Mouse (Mus musculus) spleen, adult 2 months (tissue): ENCODE results near the gene Ppdpf. TPM values are rescaled to one million over a fixed set of nuclear protein-coding genes. Genes with fewer than 3 reads are reported as not detected.

Source experiments
- DNase-seq, 2 experiments: peaks; one replicate each; pipeline versions ENCODE4 v3.0.0 to v3.0.0-alpha.2; 2012 to 2021; ENCODE audit warnings: low spot score in 2 of 2, low read depth in 1 of 2
- H3K27ac ChIP-seq: fragments of 200-500 bp; 2 replicates; pipeline ENCODE4 v1.5.1; 2012; ENCODE audit warnings: low read length, inconsistent platforms; ENCODE audit not compliant: insufficient read depth
- H3K27me3 ChIP-seq: fragments of 200-500 bp; 2 replicates; pipeline ENCODE4 v1.6.1; 2012; ENCODE audit warnings: mild to moderate bottlenecking, moderate library complexity, low read length, inconsistent platforms; ENCODE audit not compliant: control insufficient read depth, insufficient read depth
- H3K36me3 ChIP-seq: fragments of 200-500 bp; 2 replicates; pipeline ENCODE4 v1.6.1; 2012; ENCODE audit warnings: mild to moderate bottlenecking, low read length, inconsistent platforms; ENCODE audit not compliant: control insufficient read depth, insufficient read depth
- H3K4me1 ChIP-seq: fragments of 200-500 bp; 2 replicates; pipeline ENCODE4 v1.6.1; 2011; ENCODE audit warnings: inconsistent platforms; ENCODE audit not compliant: control insufficient read depth, insufficient read depth, insufficient read length
- H3K4me3 ChIP-seq: fragments of 200-500 bp; 2 replicates; pipeline ENCODE4 v1.5.1; 2011; ENCODE audit warnings: mild to moderate bottlenecking, inconsistent platforms; ENCODE audit not compliant: insufficient read depth, insufficient read length; ENCODE audit errors: extremely low read depth
- CTCF ChIP-seq: fragments of 200-500 bp; IDR thresholded peaks from 2 replicates; pipeline ENCODE4 v1.5.1; 2011; ENCODE audit warnings: mild to moderate bottlenecking, inconsistent platforms; ENCODE audit not compliant: insufficient read depth, insufficient read length, insufficient replicate concordance; ENCODE audit errors: extremely low read depth
- POLR2A ChIP-seq: fragments of 200-500 bp; IDR thresholded peaks from 2 replicates; pipeline ENCODE4 v1.6.1; 2011; ENCODE audit warnings: low read depth, low read length, inconsistent platforms
- WGBS: fragments of 180-500 bp; shearing (Covaris S2); methylation state at CpG from one replicate; pipeline ENCODE4 v1.1.7; 2018; 5-methylcytosine and 5-hydroxymethylcytosine counted together
- polyA plus RNA-seq: library from polyadenylated mRNA; depleted of rRNA; stranded (reverse); fragments of >200 nt; gene quantifications from 2 replicates; pipeline ENCODE4 v1.2.3, GENCODE M21; 2012

The Ppdpf gene
- polyA plus RNA-seq, 1 experiment = 135 TPM

DNA sequence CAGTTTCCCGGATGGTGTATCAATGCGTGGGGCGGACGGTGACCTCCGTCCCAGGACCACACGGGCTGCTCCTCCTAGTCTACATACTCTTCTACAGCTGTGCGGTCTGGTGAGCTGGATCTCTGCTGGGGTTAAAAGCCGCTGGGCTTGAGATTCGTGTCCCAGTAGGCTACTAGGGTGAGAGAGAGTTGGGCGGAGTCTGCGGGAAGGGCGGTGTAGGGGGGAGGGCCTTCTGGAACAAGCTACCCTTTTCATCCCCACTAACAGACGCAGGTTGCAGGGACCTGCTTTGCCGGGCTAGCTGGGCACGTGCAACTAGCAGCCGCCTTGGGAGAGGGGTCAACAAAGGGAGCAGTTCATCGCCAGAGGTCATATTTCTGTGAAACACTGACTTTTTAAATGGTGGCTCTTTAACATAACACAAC, 26.0 kb downstream of the Ppdpf start, which contains the start of gene Srms:
Gene Srms, minus strand, starts transcription at position 165 of the 425 bp plus-strand sequence.
- TF ChIP-seq POLR2A (no peak), CTCF (no peak)
- WGBS = 3% methylated on average over 17 of the region's 17 CpGs
- Histone ChIP-seq H3K4me1 (no peaks in the 10 kb centered on the region), H3K36me3 (no peaks in the 10 kb centered on the region), H3K4me3 (peak within 1 kb of the TSS; percentile 54), H3K27me3 (peaks cover 2% of the 10 kb centered on the region; the same call in 1 of the 2 replicates), H3K27ac (no peak within 1 kb of the TSS)
- peak in 1 of 2 experiments; percentile 42 for DNase-seq

DNA sequence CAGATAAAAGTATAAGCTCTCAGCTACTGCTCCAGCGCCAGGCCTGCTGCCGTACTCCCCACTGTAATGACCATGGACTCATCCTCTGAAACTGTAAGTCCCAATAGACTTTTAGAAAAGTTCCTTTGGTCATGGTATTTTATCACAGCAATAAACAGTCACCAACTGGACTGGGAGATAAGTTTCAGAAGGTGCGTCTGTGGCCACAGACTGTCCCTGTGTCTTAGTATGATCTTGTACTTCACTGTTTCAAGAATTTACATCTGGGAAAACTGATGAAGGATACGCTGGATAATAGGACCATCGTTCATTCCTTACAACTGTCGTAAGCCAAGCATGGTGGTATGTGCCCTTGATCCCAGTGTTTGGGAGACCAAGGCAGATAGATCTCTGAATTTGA, 29.0 kb downstream of the Ppdpf start:
- WGBS = 92% methylated on average over 6 of the region's 6 CpGs
- peaks cover 2% of the 10 kb centered on the region; the same call in 1 of the 2 replicates for H3K27me3 ChIP-seq
- H3K36me3 ChIP-seq = no peaks in the 10 kb centered on the region
- TF ChIP-seq POLR2A (no peak), CTCF (no peak)
- H3K4me1 ChIP-seq = peaks cover 17% of the 10 kb centered on the region; the same call in 1 of the 2 replicates
- H3K4me3 ChIP-seq = no peak overlapping the region
- DNase-seq = no peak
- H3K27ac ChIP-seq = no peak overlapping the region

GRCm38 (mm10) chr2:181218881-181219485, 31.9 kb downstream of the Ppdpf start:
- H3K27me3 ChIP-seq = no peaks in the 10 kb centered on the region
- no peaks in the 10 kb centered on the region for H3K36me3 ChIP-seq
- H3K4me3 ChIP-seq = no peak overlapping the region
- H3K4me1 ChIP-seq = peaks cover 19% of the 10 kb centered on the region; the same call in 1 of the 2 replicates
- WGBS = 25% methylated on average over 5 of the region's 5 CpGs
- TF ChIP-seq POLR2A = no peak
- TF ChIP-seq CTCF = no peak
- H3K27ac ChIP-seq = peak overlapping the region; percentile 75
- DNase-seq = no peak

DNA sequence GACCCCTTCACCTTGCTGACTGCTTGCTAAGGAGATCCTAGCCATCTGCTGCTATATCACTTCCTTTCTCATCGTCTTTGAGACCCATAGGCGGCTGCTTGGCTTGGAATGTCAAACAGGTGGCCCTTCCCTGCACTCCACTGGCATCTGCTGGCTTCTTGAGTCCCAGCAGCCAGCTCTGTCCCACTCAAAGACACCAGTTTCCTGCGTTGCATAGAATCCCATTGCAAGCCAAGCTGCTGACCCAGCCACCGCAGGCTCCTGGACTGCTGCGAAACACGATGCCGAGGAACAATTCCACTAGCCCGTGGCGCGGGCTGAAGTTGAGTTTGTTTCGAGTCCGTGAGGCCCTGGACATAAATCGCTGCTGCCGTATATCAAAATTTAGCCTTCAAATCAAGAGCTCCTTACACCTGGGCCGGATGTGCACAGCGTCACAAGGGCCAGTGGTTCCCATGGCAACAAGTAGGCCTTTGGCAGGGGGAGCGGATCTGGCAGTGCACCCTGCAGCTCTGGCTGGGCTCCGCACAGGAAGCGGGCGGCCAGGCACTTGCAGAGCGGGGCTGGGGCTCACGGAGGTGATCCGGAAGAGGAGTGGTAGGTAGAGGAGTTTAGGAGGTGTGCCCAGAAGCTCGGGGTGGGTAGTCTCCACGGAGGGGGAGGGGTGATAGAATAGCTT, 32.6 kb downstream of the Ppdpf start, which contains the start of gene Fndc11:
Gene Fndc11, plus strand, starts transcription at position 476 of the 679 bp plus-strand sequence.
- no peaks in the 10 kb centered on the region for H3K36me3 ChIP-seq
- peak within 1 kb of the TSS; percentile 22; the same call in 1 of the 2 replicates for H3K4me3 ChIP-seq
- peak within 1 kb of the TSS; percentile 75 for H3K27ac ChIP-seq
- H3K27me3 ChIP-seq = no peaks in the 10 kb centered on the region
- TF ChIP-seq POLR2A = peak; percentile 2; the same call in 1 of the 2 replicates
- no peak for TF ChIP-seq CTCF
- WGBS = 2% methylated on average over 25 of the region's 25 CpGs
- peak; percentile 89 to 91 for DNase-seq
- peaks cover 19% of the 10 kb centered on the region; the same call in 1 of the 2 replicates for H3K4me1 ChIP-seq

GRCm38 (mm10) chr2:181220361-181220760, 33.3 kb downstream of the Ppdpf start:
- no peak for TF ChIP-seq POLR2A
- TF ChIP-seq CTCF = no peak
- WGBS = 12% methylated on average over 2 of the region's 2 CpGs
- DNase-seq = no peak
- Histone ChIP-seq H3K27ac (peak overlapping the region; percentile 60), H3K4me3 (peak overlapping the region; percentile 22; the same call in 1 of the 2 replicates), H3K36me3 (no peaks in the 10 kb centered on the region), H3K27me3 (no peaks in the 10 kb centered on the region), H3K4me1 (peaks cover 19% of the 10 kb centered on the region; the same call in 1 of the 2 replicates)

- no peaks in the 10 kb centered on the region for H3K27me3 ChIP-seq
- H3K36me3 ChIP-seq = peaks cover 33% of the 10 kb centered on the region
- TF ChIP-seq CTCF (no peak), POLR2A (no peak)
- H3K4me3 ChIP-seq = no peak overlapping the region
- no peak for DNase-seq
- 88% methylated on average over 2 of the region's 2 CpGs for WGBS
- no peak overlapping the region for H3K27ac ChIP-seq
- H3K4me1 ChIP-seq = peaks cover 10% of the 10 kb centered on the region; the same call in 1 of the 2 replicates
Observed at GRCm38 (mm10) chr2:181224994-181225393, 37.9 kb downstream of the Ppdpf start.
